Mouse (Mus musculus): ENCODE results near the gene Slc47a2. TPM values are rescaled to one million over a fixed set of nuclear protein-coding genes. Genes with fewer than 3 reads are reported as not detected.

Gene Slc47a2
- total RNA-seq, 2 experiments from 2014 or later: 0.15 TPM; not detected in 1

GRCm38 (mm10) chr11:61278445-61279077 lies 64.1 kb downstream of the Slc47a2 start:
- DNase-seq: no peak

GRCm38 (mm10) chr11:61277937-61278336 lies 64.7 kb downstream of the Slc47a2 start:
- no peak for DNase-seq

- DNase-seq: no peak
These were observed 66.2 kb downstream of the Slc47a2 start for GRCm38 (mm10) chr11:61276482-61276881.

GRCm38 (mm10) chr11:61275106-61275505 lies 67.6 kb downstream of the Slc47a2 start:
- no peak for DNase-seq

GRCm38 (mm10) chr11:61274421-61274820 lies 68.2 kb downstream of the Slc47a2 start:
- DNase-seq: no peak

- DNase-seq: no peak
These were observed 68.7 kb downstream of the Slc47a2 start for GRCm38 (mm10) chr11:61273928-61274327.

- DNase-seq: no peak
These were observed 71.0 kb downstream of the Slc47a2 start for GRCm38 (mm10) chr11:61271612-61272011.

GRCm38 (mm10) chr11:61270406-61270805 lies 72.3 kb downstream of the Slc47a2 start:
- no peak for DNase-seq

- no peak for DNase-seq
These were observed 73.9 kb downstream of the Slc47a2 start for GRCm38 (mm10) chr11:61268626-61269349.

- DNase-seq: peak; percentile 90 to 92
These were observed 75.8 kb downstream of the Slc47a2 start, which contains the start of gene Aldh3a2 for GRCm38 (mm10) chr11:61266551-61267533. TSS of gene Aldh3a2 (minus strand) at chr11:61267464.

- no peak for DNase-seq
These were observed 78.8 kb downstream of the Slc47a2 start for GRCm38 (mm10) chr11:61263841-61264240.

- no peak for DNase-seq
These were observed 80.1 kb downstream of the Slc47a2 start for GRCm38 (mm10) chr11:61262516-61262915.

GRCm38 (mm10) chr11:61259106-61259505 lies 83.6 kb downstream of the Slc47a2 start:
- DNase-seq: no peak

- DNase-seq: no peak
These were observed 89.9 kb downstream of the Slc47a2 start for GRCm38 (mm10) chr11:61252807-61253206.

GRCm38 (mm10) chr11:61251741-61252140 lies 90.9 kb downstream of the Slc47a2 start:
- no peak for DNase-seq

Other genes starting within 250 kb of the Slc47a2 start
- 1 to 10 TPM; 1.1 to 1.4 TPM for gene Tnfrsf13b, start 216.1 kb downstream of the Slc47a2 start, total RNA-seq (2021)
- 100 to 1,000 TPM; 211 to 228 TPM for gene Usp22, start 167.8 kb downstream of the Slc47a2 start, total RNA-seq (2021)
- 1 to 10 TPM in 1 of 2 experiments, under 1 TPM in 1; 0.86 to 1.2 TPM for gene Aldh3a1, start 135.3 kb downstream of the Slc47a2 start, total RNA-seq (2021)
- 10 to 100 TPM; 57.8 to 60.8 TPM for gene Aldh3a2, start 75.4 kb downstream of the Slc47a2 start, total RNA-seq (2021)
- 1 to 10 TPM in 1 of 2 experiments, under 1 TPM in 1; 0.40 to 3.5 TPM for gene Slc47a1, start 35.5 kb upstream of the Slc47a2 start, total RNA-seq (2021)
- 100 to 1,000 TPM; 542 to 544 TPM for gene Rnf112, start 111.3 kb upstream of the Slc47a2 start, total RNA-seq (2021)
- 1 to 10 TPM; 4.6 to 5.4 TPM for gene Mfap4, start 142.6 kb upstream of the Slc47a2 start, total RNA-seq (2021)
- 10 to 100 TPM; 28.8 to 33.1 TPM for gene Mapk7, start 151.5 kb upstream of the Slc47a2 start, total RNA-seq (2021)
- 10 to 100 TPM; 42.6 TPM for gene B9d1, start 162.3 kb upstream of the Slc47a2 start, total RNA-seq (2021)
- 100 to 1,000 TPM; 178 to 185 TPM for gene Epn2, start 236.8 kb upstream of the Slc47a2 start, total RNA-seq (2021)

Data from layer of hippocampus, postnatal 36 days (tissue).